Mouse (Mus musculus) ZHBTc4 (cell line): ENCODE results near the gene Mpp5.

ENCODE experiments used
- DNase-seq: peaks from one replicate; pipeline ENCODE4 v3.0.0-alpha.2; 2011; ENCODE audit warnings: low read depth, low spot score

The Mpp5 gene

GRCm38 (mm10) chr12:78842429-78842828 is 93.7 kb downstream of the Mpp5 start:
- no peak for DNase-seq

- no peak for DNase-seq
Observed at GRCm38 (mm10) chr12:78848246-78848645, 99.5 kb downstream of the Mpp5 start.

GRCm38 (mm10) chr12:78860921-78861495 is 112.3 kb downstream of the Mpp5 start:
- no peak for DNase-seq

GRCm38 (mm10) chr12:78861496-78862253 is 113.0 kb downstream of the Mpp5 start, which contains the start of the genes Atp6v1d and Eif2s1:
TSS of gene Atp6v1d (minus strand) at chr12:78861638.
TSS of gene Eif2s1 (plus strand) at chr12:78861819.
- peak; percentile 100 for DNase-seq

- no peak for DNase-seq
Observed at GRCm38 (mm10) chr12:78862254-78862730, 113.6 kb downstream of the Mpp5 start.

GRCm38 (mm10) chr12:78865434-78865833 is 116.7 kb downstream of the Mpp5 start:
- DNase-seq: peak; percentile 70

- DNase-seq: no peak
Observed at GRCm38 (mm10) chr12:78868115-78868514, 119.4 kb downstream of the Mpp5 start.

- peak; percentile 65 for DNase-seq
Observed at GRCm38 (mm10) chr12:78874581-78874980, 125.9 kb downstream of the Mpp5 start.

GRCm38 (mm10) chr12:78890062-78890461 is 141.4 kb downstream of the Mpp5 start:
- no peak for DNase-seq
